18 mouse cellular contexts compared by ENCODE assay signal in the genomic region with DNA sequence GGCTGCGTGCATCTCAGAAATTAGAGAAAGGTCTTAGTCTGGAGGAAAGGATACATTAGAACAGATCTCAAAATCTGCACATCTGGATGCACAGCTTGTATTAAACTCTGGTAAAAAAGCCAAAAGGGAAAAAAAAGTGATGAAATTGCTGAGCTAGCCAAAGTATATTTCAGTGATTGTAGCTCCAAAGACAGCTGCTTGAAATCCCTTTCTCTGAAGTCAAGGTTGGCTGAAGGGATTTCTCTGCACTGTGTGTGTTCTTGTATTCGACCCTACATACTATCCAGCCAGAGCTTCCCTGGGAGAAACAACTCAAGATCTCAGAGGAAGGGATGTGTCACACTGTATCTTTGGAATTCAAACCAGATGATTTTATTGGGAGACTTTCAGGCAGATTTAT.
"Had no signal": no experiment of that assay in that cellular context is flagged by ENCODE, and none has a peak within 500 bp of the region (broad histone marks: within the 10 kb centered on the region; RNA-seq: fewer than 3 reads in every experiment).

No protein-coding gene starts in this region.

- H3K9me3 ChIP-seq: midbrain, embryonic 10.5 days; midbrain, embryonic 12.5 days; neural tube, embryonic 13.5 days; neural tube, embryonic 15.5 days had no signal

- H3K27me3 ChIP-seq: midbrain, embryonic 12.5 days; neural tube, embryonic 13.5 days; neural tube, embryonic 15.5 days had no signal

- ATAC-seq: midbrain, embryonic 16.5 days had no signal

- H3K4me1 ChIP-seq: midbrain, embryonic 10.5 days; midbrain, embryonic 12.5 days; neural tube, embryonic 13.5 days; neural tube, embryonic 15.5 days had no signal

- H3K36me3 ChIP-seq: midbrain, embryonic 10.5 days; midbrain, embryonic 12.5 days; neural tube, embryonic 13.5 days; neural tube, embryonic 15.5 days had no signal

- H3K4me3 ChIP-seq: midbrain, embryonic 10.5 days; midbrain, embryonic 12.5 days; myocyte; neural tube, embryonic 13.5 days; neural tube, embryonic 15.5 days had no signal

- H3K9ac ChIP-seq: midbrain, embryonic 12.5 days; neural tube, embryonic 13.5 days; neural tube, embryonic 15.5 days had no signal

- H3K4me2 ChIP-seq: midbrain, embryonic 12.5 days; neural tube, embryonic 13.5 days; neural tube, embryonic 15.5 days had no signal

- H3K27ac ChIP-seq: midbrain, embryonic 10.5 days; midbrain, embryonic 12.5 days; neural tube, embryonic 13.5 days; neural tube, embryonic 15.5 days had no signal

- DNase-seq: lung, adult 2 months; lung, postnatal 10 days; lung, postnatal 4 days; midbrain, embryonic 14.5 days; retina, postnatal 1 day; right cerebral cortex, adult 18-20 months; right cerebral cortex, postnatal 25 days; right cerebral cortex, postnatal 4 days; spleen, adult 18-20 months; thymus, adult 18-20 months; thymus, postnatal 14 days; thymus, postnatal 36 days had no signal
